Mouse (Mus musculus): ENCODE results near the gene Btbd9.

DNA sequence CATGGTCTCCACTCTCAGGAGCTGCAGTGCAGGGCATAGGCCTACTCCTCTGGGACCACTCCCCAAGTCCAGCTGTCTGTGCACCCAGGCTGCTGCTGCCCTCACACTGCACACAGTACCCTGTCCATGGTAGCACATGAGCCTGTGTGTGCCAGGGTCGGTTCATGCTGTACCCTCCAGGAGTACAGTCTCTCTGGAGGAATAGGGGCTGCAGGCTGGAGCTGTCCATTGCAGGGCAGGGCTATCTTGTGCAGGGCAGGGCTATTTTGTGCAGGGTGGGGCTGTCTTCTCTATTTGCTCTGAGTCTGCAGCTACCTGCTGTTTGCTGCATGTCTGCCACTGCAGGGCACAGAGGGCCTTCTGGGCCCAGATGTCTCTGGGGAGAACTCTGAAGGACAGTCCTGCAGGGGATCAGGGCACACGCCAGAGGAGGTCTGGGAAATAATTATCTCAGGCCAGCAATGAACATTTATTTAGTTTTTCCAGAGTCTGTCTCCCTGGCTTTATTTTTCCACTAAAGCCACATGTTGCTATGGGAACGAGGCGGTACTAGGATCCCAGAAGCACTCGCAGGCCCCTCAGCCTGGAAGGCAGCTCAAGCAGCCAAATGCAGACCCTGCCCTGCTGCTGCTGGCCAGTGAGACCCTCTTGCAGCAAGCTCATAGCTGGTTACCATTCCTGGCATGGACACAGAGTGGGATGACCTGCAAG, 351.1 kb downstream of the Btbd9 start:
- TF ChIP-seq GATA1 (IDR thresholded peaks at IDR 0.05; ENCODE audit: borderline replicate concordance, low read length) (no peak), FLI1 (IDR thresholded peaks at IDR 0.05; ENCODE audit: low read length) (no peak)

Data from megakaryocyte, embryonic 14.5 days (primary cell).